Mouse (Mus musculus): ENCODE results near the gene Asb11. TPM values are rescaled to one million over a fixed set of nuclear protein-coding genes. Genes with fewer than 3 reads are reported as not detected.

The Asb11 gene
- polyA plus RNA-seq (2012; rRNA removed), result 0.06 and 0.07 TPM in 2 replicates

GRCm38 (mm10) chrX:164436709-164437108 is at the start of gene Asb11:
Asb11 (plus strand) TSS chrX:164436994.

GRCm38 (mm10) chrX:164419471-164419939 is 17.3 kb upstream of the Asb11 start, which contains the start of gene Piga:
Piga (plus strand) TSS chrX:164419787.

GRCm38 (mm10) chrX:164505709-164506498 is 69.1 kb downstream of the Asb11 start, which contains the start of gene Asb9:
Asb9 (plus strand) TSS chrX:164506327.

Other genes with a start within 250 kb of the Asb11 start
- gene Bmx, start 178.8 kb upstream of the Asb11 start, polyA plus RNA-seq (2012; rRNA removed), result 0.70 and 0.76 TPM in 2 replicates
- gene Pir, start 167.6 kb upstream of the Asb11 start, polyA plus RNA-seq (2012; rRNA removed), result 3.9 and 5.4 TPM in 2 replicates
- 0.94 and 2.2 TPM in 2 replicates for gene Vegfd, start 63.6 kb upstream of the Asb11 start, polyA plus RNA-seq (2012; rRNA removed)
- 12.5 and 14.9 TPM in 2 replicates for gene Piga, start 17.2 kb upstream of the Asb11 start, polyA plus RNA-seq (2012; rRNA removed)
- 0.35 and 1.3 TPM in 2 replicates for gene Asb9, start 69.3 kb downstream of the Asb11 start, polyA plus RNA-seq (2012; rRNA removed)

Data from central nervous system, embryonic 11.5 days (tissue).